Mouse (Mus musculus) forebrain, embryonic 10.5 days (tissue): ENCODE data around the gene Igf2bp1. TPM values are rescaled to one million over a fixed set of nuclear protein-coding genes. Genes with fewer than 3 reads are reported as not detected.
A peak's percentile ranks its signal among the peaks of the same experiment; 100 is the strongest.

Source experiments
- DNase-seq: peaks from one replicate; pipeline ENCODE4 v3.0.0-alpha.2; 2017; ENCODE audit warnings: low spot score; ENCODE audit errors: extremely low spot score
- H3K27ac ChIP-seq: fragments of 300-500 bp; sonication (generic); 2 replicates; pipeline ENCODE4 v1.5.1; 2016; ENCODE audit warnings: mild to moderate bottlenecking
- H3K27me3 ChIP-seq: fragments of 300-500 bp; sonication (generic); 2 replicates; pipeline ENCODE4 v1.6.1; 2016; ENCODE audit warnings: mild to moderate bottlenecking; ENCODE audit not compliant: poor library complexity, severe bottlenecking
- H3K36me3 ChIP-seq: fragments of 300-500 bp; sonication (generic); replicated peaks from 2 replicates; pipeline ENCODE4 v1.6.1; 2016; ENCODE audit warnings: mild to moderate bottlenecking, moderate library complexity
- H3K4me1 ChIP-seq: fragments of 300-500 bp; sonication (generic); 2 replicates; pipeline ENCODE4 v1.6.1; 2016
- H3K4me3 ChIP-seq: fragments of 300-500 bp; sonication (generic); 2 replicates; pipeline ENCODE4 v1.5.1; 2016; ENCODE audit warnings: mild to moderate bottlenecking, moderate library complexity
- H3K9me3 ChIP-seq: fragments of 300-500 bp; sonication (generic); 2 replicates; pipeline ENCODE4 v1.6.1; 2016; ENCODE audit warnings: mild to moderate bottlenecking, moderate library complexity
- WGBS: fragments of 180-500 bp; shearing (Covaris S2); methylation state at CpG from one replicate; pipeline ENCODE4 v1.1.7; 2016; 5-methylcytosine and 5-hydroxymethylcytosine counted together
- polyA plus RNA-seq: library from polyadenylated mRNA; unstranded; fragments of >200 nt; fragmentation: Nextera tagmentation; extraction: Ambion mirVana; gene quantifications from 2 replicates; pipeline ENCODE4 v1.2.1, GENCODE M21; 2016

The Igf2bp1 gene
- polyA plus RNA-seq = 198 and 200 TPM in 2 replicates

- H3K4me1 ChIP-seq = peaks cover 66% of the 10 kb centered on the region
- under 1% methylated on average over 67 of the region's 74 CpGs for WGBS
Measured at GRCm38 (mm10) chr11:96005403-96006271, at the start of gene Igf2bp1. Gene Igf2bp1, minus strand, starts transcription at chr11:96005940.

GRCm38 (mm10) chr11:96050854-96051253 is 45.1 kb upstream of the Igf2bp1 start:
- Histone ChIP-seq H3K27ac (no peak overlapping the region), H3K4me1 (no peaks in the 10 kb centered on the region), H3K36me3 (peaks cover 97% of the 10 kb centered on the region), H3K4me3 (no peak overlapping the region), H3K9me3 (no peaks in the 10 kb centered on the region), H3K27me3 (no peaks in the 10 kb centered on the region)
- no peak for DNase-seq
- 95% methylated on average over 3 of the region's 3 CpGs for WGBS

More at GRCm38 (mm10) chr11:96005403-96006271, at the start of gene Igf2bp1:
- DNase-seq = peak; percentile 86
- no peaks in the 10 kb centered on the region for H3K9me3 ChIP-seq
- H3K4me3 ChIP-seq = peak within 1 kb of the TSS; percentile 100
- H3K27me3 ChIP-seq = no peaks in the 10 kb centered on the region
- H3K36me3 ChIP-seq = peaks cover 22% of the 10 kb centered on the region
- peak within 1 kb of the TSS; percentile 100 for H3K27ac ChIP-seq

- H3K4me1 ChIP-seq = no peaks in the 10 kb centered on the region
- no peaks in the 10 kb centered on the region for H3K27me3 ChIP-seq
- H3K9me3 ChIP-seq = no peaks in the 10 kb centered on the region
- 86% methylated on average over 4 of the region's 4 CpGs for WGBS
- no peak overlapping the region for H3K27ac ChIP-seq
- DNase-seq = no peak
- H3K36me3 ChIP-seq = peaks cover 95% of the 10 kb centered on the region
- H3K4me3 ChIP-seq = no peak overlapping the region
Measured at GRCm38 (mm10) chr11:96049939-96050338, 44.2 kb upstream of the Igf2bp1 start.

GRCm38 (mm10) chr11:96047469-96048373 is 42.0 kb upstream of the Igf2bp1 start:
- no peak for DNase-seq
- Histone ChIP-seq H3K27me3 (no peaks in the 10 kb centered on the region), H3K27ac (no peak overlapping the region), H3K36me3 (peaks cover 87% of the 10 kb centered on the region), H3K4me3 (no peak overlapping the region), H3K9me3 (no peaks in the 10 kb centered on the region), H3K4me1 (no peaks in the 10 kb centered on the region)
- WGBS = 93% methylated on average over 4 of the region's 4 CpGs

- no peak overlapping the region for H3K27ac ChIP-seq
- no peaks in the 10 kb centered on the region for H3K27me3 ChIP-seq
- peaks cover 86% of the 10 kb centered on the region for H3K36me3 ChIP-seq
- no peak overlapping the region for H3K4me3 ChIP-seq
- DNase-seq = no peak
- H3K4me1 ChIP-seq = no peaks in the 10 kb centered on the region
- no peaks in the 10 kb centered on the region for H3K9me3 ChIP-seq
- whole genome bisulfite sequencing = 94% methylated on average over 2 of the region's 2 CpGs
Measured at GRCm38 (mm10) chr11:96046793-96047192, 41.1 kb upstream of the Igf2bp1 start.

GRCm38 (mm10) chr11:96046028-96046427 is 40.3 kb upstream of the Igf2bp1 start:
- Histone ChIP-seq H3K27ac (no peak overlapping the region), H3K36me3 (peaks cover 83% of the 10 kb centered on the region), H3K4me3 (no peak overlapping the region), H3K27me3 (no peaks in the 10 kb centered on the region), H3K9me3 (no peaks in the 10 kb centered on the region), H3K4me1 (no peaks in the 10 kb centered on the region)
- WGBS = 87% methylated on average over 8 of the region's 8 CpGs
- no peak for DNase-seq

- WGBS = 88% methylated on average over 11 of the region's 11 CpGs
- H3K36me3 ChIP-seq = peaks cover 81% of the 10 kb centered on the region
Measured at GRCm38 (mm10) chr11:96044803-96045567, 39.2 kb upstream of the Igf2bp1 start.

GRCm38 (mm10) chr11:96038560-96038959 is 32.8 kb upstream of the Igf2bp1 start:
- Histone ChIP-seq H3K27me3 (no peaks in the 10 kb centered on the region), H3K9me3 (no peaks in the 10 kb centered on the region), H3K4me1 (peaks cover 21% of the 10 kb centered on the region), H3K36me3 (peaks cover 54% of the 10 kb centered on the region), H3K27ac (no peak overlapping the region), H3K4me3 (no peak overlapping the region)
- WGBS = 90% methylated on average over 1 of the region's 1 CpGs
- DNase-seq = no peak

More at GRCm38 (mm10) chr11:96044803-96045567, 39.2 kb upstream of the Igf2bp1 start:
- DNase-seq = no peak
- H3K9me3 ChIP-seq = no peaks in the 10 kb centered on the region
- H3K27me3 ChIP-seq = no peaks in the 10 kb centered on the region
- no peaks in the 10 kb centered on the region for H3K4me1 ChIP-seq
- H3K27ac ChIP-seq = no peak overlapping the region
- H3K4me3 ChIP-seq = no peak overlapping the region

GRCm38 (mm10) chr11:96037499-96037898 is 31.8 kb upstream of the Igf2bp1 start:
- H3K9me3 ChIP-seq = no peaks in the 10 kb centered on the region
- no peak overlapping the region for H3K27ac ChIP-seq
- peaks cover 21% of the 10 kb centered on the region for H3K4me1 ChIP-seq
- no peak for DNase-seq
- no peaks in the 10 kb centered on the region for H3K27me3 ChIP-seq
- peaks cover 45% of the 10 kb centered on the region for H3K36me3 ChIP-seq
- 94% methylated on average over 5 of the region's 5 CpGs for WGBS
- H3K4me3 ChIP-seq = no peak overlapping the region

GRCm38 (mm10) chr11:96035133-96035532 is 29.4 kb upstream of the Igf2bp1 start:
- Histone ChIP-seq H3K9me3 (no peaks in the 10 kb centered on the region), H3K36me3 (peaks cover 26% of the 10 kb centered on the region), H3K4me3 (peak overlapping the region; percentile 86), H3K27ac (peak overlapping the region; percentile 88), H3K4me1 (peaks cover 21% of the 10 kb centered on the region), H3K27me3 (no peaks in the 10 kb centered on the region)
- 10% methylated on average over 6 of the region's 6 CpGs for WGBS
- no peak for DNase-seq

GRCm38 (mm10) chr11:96034596-96035052 is 28.9 kb upstream of the Igf2bp1 start, which contains the start of gene Snf8:
Gene Snf8, plus strand, starts transcription at chr11:96034885.
- peaks cover under 1% of the 10 kb centered on the region; the same call in 1 of the 2 replicates for H3K27me3 ChIP-seq
- H3K27ac ChIP-seq = peak within 1 kb of the TSS; percentile 88
- H3K4me3 ChIP-seq = peak within 1 kb of the TSS; percentile 86
- no peaks in the 10 kb centered on the region for H3K9me3 ChIP-seq
- peak; percentile 94 for DNase-seq
- H3K36me3 ChIP-seq = peaks cover 23% of the 10 kb centered on the region
- under 1% methylated on average over 29 of the region's 29 CpGs for WGBS
- H3K4me1 ChIP-seq = peaks cover 21% of the 10 kb centered on the region

GRCm38 (mm10) chr11:96034116-96034515 is 28.4 kb upstream of the Igf2bp1 start:
- Histone ChIP-seq H3K27ac (peak overlapping the region; percentile 88), H3K36me3 (peaks cover 19% of the 10 kb centered on the region), H3K4me3 (peak overlapping the region; percentile 86)

More at GRCm38 (mm10) chr11:96034116-96034515, 28.4 kb upstream of the Igf2bp1 start:
- Histone ChIP-seq H3K27me3 (peaks cover 5% of the 10 kb centered on the region; the same call in 1 of the 2 replicates), H3K9me3 (no peaks in the 10 kb centered on the region), H3K4me1 (peaks cover 21% of the 10 kb centered on the region)
- DNase-seq = no peak
- WGBS = 54% methylated on average over 8 of the region's 8 CpGs
